Mouse (Mus musculus) right cerebral cortex, postnatal 25 days (tissue): ENCODE data around the gene Inafm1.
A peak's percentile ranks its signal among the peaks of the same experiment; 100 is the strongest.
"Not testable (repeated sequence)": the region's sequence is repeated elsewhere in the genome, so short reads cannot be mapped to it uniquely, and the experiment has no call there.

ENCODE experiments used
- DNase-seq: peaks from one replicate; pipeline ENCODE4 v3.0.0; 2022

Inafm1 gene

GRCm38 (mm10) chr7:16296766-16297390 is 23.5 kb upstream of the Inafm1 start:
- DNase-seq, result peak; percentile 76

GRCm38 (mm10) chr7:16296146-16296545 is 22.7 kb upstream of the Inafm1 start:
- DNase-seq, result no peak

GRCm38 (mm10) chr7:16295321-16295900 is 22.0 kb upstream of the Inafm1 start:
- peak; percentile 85 for DNase-seq

GRCm38 (mm10) chr7:16294837-16295236 is 21.4 kb upstream of the Inafm1 start:
- DNase-seq, result peak; percentile 92

- no peak for DNase-seq
These were observed 20.9 kb upstream of the Inafm1 start for GRCm38 (mm10) chr7:16294346-16294745.

- DNase-seq, result no peak
These were observed 14.4 kb upstream of the Inafm1 start for GRCm38 (mm10) chr7:16287791-16288190.

GRCm38 (mm10) chr7:16287016-16287415 is 13.6 kb upstream of the Inafm1 start:
- no peak for DNase-seq

- DNase-seq, result peak; percentile 98
These were observed 12.9 kb upstream of the Inafm1 start, which contains the start of gene Ccdc9 for GRCm38 (mm10) chr7:16286026-16286961. Gene Ccdc9 (minus strand): TSS chr7:16286795.

GRCm38 (mm10) chr7:16285450-16286025 is 12.1 kb upstream of the Inafm1 start:
- DNase-seq, result peak; percentile 29

- no peak for DNase-seq
These were observed 11.5 kb upstream of the Inafm1 start for GRCm38 (mm10) chr7:16284904-16285303.

GRCm38 (mm10) chr7:16284001-16284400 is 10.6 kb upstream of the Inafm1 start:
- no peak for DNase-seq

GRCm38 (mm10) chr7:16282334-16282733 is 8.9 kb upstream of the Inafm1 start:
- DNase-seq, result no peak

- DNase-seq, result no peak
These were observed 7.3 kb upstream of the Inafm1 start for GRCm38 (mm10) chr7:16280721-16281120.

GRCm38 (mm10) chr7:16274922-16275890 is 1.8 kb upstream of the Inafm1 start:
- no peak for DNase-seq

GRCm38 (mm10) chr7:16273766-16274140 is 336 bp upstream of the Inafm1 start:
- peak; percentile 75 for DNase-seq

- peak; percentile 70 for DNase-seq
These were observed 736 bp downstream of the Inafm1 start for GRCm38 (mm10) chr7:16272681-16273080.

- no peak for DNase-seq
These were observed 2.3 kb downstream of the Inafm1 start for GRCm38 (mm10) chr7:16271139-16271538.

- DNase-seq, result not testable (repeated sequence)
These were observed 6.8 kb downstream of the Inafm1 start for GRCm38 (mm10) chr7:16266593-16266992.

- DNase-seq, result no peak
These were observed 7.6 kb downstream of the Inafm1 start for GRCm38 (mm10) chr7:16265856-16266255.

- DNase-seq, result no peak
These were observed 9.6 kb downstream of the Inafm1 start for GRCm38 (mm10) chr7:16263843-16264242.

GRCm38 (mm10) chr7:16263015-16263787 is 10.2 kb downstream of the Inafm1 start:
- peak; percentile 61 for DNase-seq
